Comparison of ENCODE assay signal across 11 mouse cellular contexts in the genomic region with DNA sequence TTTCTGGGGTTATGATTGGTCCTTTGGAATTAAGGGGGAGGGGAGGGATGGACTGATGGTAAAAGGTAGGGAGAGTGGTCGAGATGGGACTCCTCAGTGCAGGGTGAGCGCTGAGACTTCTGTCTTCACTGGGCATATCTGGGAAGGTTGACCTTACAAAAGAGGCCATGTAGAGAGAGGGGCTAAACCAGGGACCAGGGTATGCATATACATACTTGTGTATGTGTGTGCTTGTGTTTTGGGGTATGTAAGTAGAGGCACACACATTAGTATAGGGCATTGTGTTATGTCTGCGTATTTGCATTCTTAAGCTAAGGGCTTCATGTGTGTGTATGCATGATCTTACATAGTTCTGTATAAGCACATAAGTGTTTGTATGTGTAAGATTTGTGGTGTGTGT.
DNase-seq lines count a peak whose midpoint lies in the region; ATAC-seq lines count a peak whose summit lies in the region.
"Had no signal": no experiment of that assay in that cellular context is flagged by ENCODE, and none has a peak within 500 bp of the region (broad histone marks: within the 10 kb centered on the region; RNA-seq: fewer than 3 reads in every experiment).

No protein-coding gene starts in this region.

- H3K9ac ChIP-seq in hindbrain, embryonic 16.5 days (ENCODE audit: low read depth, low read length), result no peak overlapping the region
- no peak overlapping the region for H3K9ac ChIP-seq in neural tube, embryonic 12.5 days
- H3K9ac ChIP-seq in neural tube, embryonic 15.5 days (replicated peaks), result no peak overlapping the region
- H3K9ac ChIP-seq in hindbrain, embryonic 15.5 days, result no peak overlapping the region
- H3K9ac ChIP-seq: intestine, embryonic 15.5 days; limb, embryonic 15.5 days had no signal

- no peak overlapping the region for H3K4me2 ChIP-seq in hindbrain, embryonic 16.5 days (ENCODE audit: low read length)
- H3K4me2 ChIP-seq in neural tube, embryonic 12.5 days (replicated peaks), result no peak overlapping the region
- H3K4me2 ChIP-seq in neural tube, embryonic 15.5 days, result no peak overlapping the region
- no peak overlapping the region for H3K4me2 ChIP-seq in hindbrain, embryonic 15.5 days

- ATAC-seq in hindbrain, embryonic 16.5 days, result no peak
- peak; percentile 63 for ATAC-seq in neural tube, embryonic 12.5 days (ENCODE audit: low FRiP score, low read depth)
- no peak for ATAC-seq in neural tube, embryonic 15.5 days (ENCODE audit: low FRiP score)
- ATAC-seq in hindbrain, embryonic 15.5 days (ENCODE audit: low FRiP score, low read depth), result peak; percentile 30; the same call in 1 of the 2 replicates

- no peaks in the 10 kb centered on the region for H3K36me3 ChIP-seq in hindbrain, embryonic 10.5 days
- H3K36me3 ChIP-seq in hindbrain, embryonic 16.5 days (ENCODE audit: control insufficient read depth, insufficient read depth, low read length), result no peaks in the 10 kb centered on the region
- no peaks in the 10 kb centered on the region for H3K36me3 ChIP-seq in neural tube, embryonic 12.5 days
- H3K36me3 ChIP-seq in neural tube, embryonic 15.5 days, result no peaks in the 10 kb centered on the region
- no peaks in the 10 kb centered on the region for H3K36me3 ChIP-seq in hindbrain, embryonic 15.5 days
- H3K36me3 ChIP-seq: embryonic facial prominence, embryonic 13.5 days; intestine, embryonic 15.5 days; limb, embryonic 15.5 days had no signal

- no peak overlapping the region for H3K4me3 ChIP-seq in hindbrain, embryonic 10.5 days
- no peak overlapping the region for H3K4me3 ChIP-seq in hindbrain, embryonic 16.5 days (ENCODE audit: low read length)
- no peak overlapping the region for H3K4me3 ChIP-seq in neural tube, embryonic 12.5 days
- no peak overlapping the region for H3K4me3 ChIP-seq in neural tube, embryonic 15.5 days (replicated peaks)
- no peak overlapping the region for H3K4me3 ChIP-seq in hindbrain, embryonic 15.5 days

- peak overlapping the region; percentile 83; the same call in 1 of the 2 replicates for H3K27ac ChIP-seq in hindbrain, embryonic 10.5 days
- no peak overlapping the region for H3K27ac ChIP-seq in hindbrain, embryonic 16.5 days (ENCODE audit: low read depth, low read length)
- H3K27ac ChIP-seq in neural tube, embryonic 12.5 days, result no peak overlapping the region
- no peak overlapping the region for H3K27ac ChIP-seq in neural tube, embryonic 15.5 days (replicated peaks)
- no peak overlapping the region for H3K27ac ChIP-seq in hindbrain, embryonic 15.5 days (replicated peaks)
- H3K27ac ChIP-seq: embryonic facial prominence, embryonic 13.5 days; intestine, embryonic 15.5 days; limb, embryonic 15.5 days had no signal

- DNase-seq in hindbrain, embryonic 10.5 days (ENCODE audit: low spot score), result no peak
- no peak for DNase-seq in ovary, adult 18-20 months (ENCODE audit: low spot score)
- DNase-seq in thymus, postnatal 14 days, result no peak
- DNase-seq: gastrocnemius, postnatal 36 days had no signal

- 85% methylated on average over 3 of the region's 3 CpGs for WGBS in hindbrain, embryonic 10.5 days
- 89% methylated on average over 3 of the region's 3 CpGs for WGBS in hindbrain, embryonic 16.5 days
- WGBS in neural tube, embryonic 12.5 days, result 85% methylated on average over 3 of the region's 3 CpGs
- WGBS in neural tube, embryonic 15.5 days, result 84% methylated on average over 3 of the region's 3 CpGs
- WGBS in hindbrain, embryonic 15.5 days, result 87% methylated on average over 3 of the region's 3 CpGs

- no peaks in the 10 kb centered on the region for H3K9me3 ChIP-seq in hindbrain, embryonic 10.5 days
- no peaks in the 10 kb centered on the region for H3K9me3 ChIP-seq in hindbrain, embryonic 16.5 days (ENCODE audit: control insufficient read depth, low read length)
- no peaks in the 10 kb centered on the region for H3K9me3 ChIP-seq in neural tube, embryonic 12.5 days
- no peaks in the 10 kb centered on the region for H3K9me3 ChIP-seq in neural tube, embryonic 15.5 days (replicated peaks)
- no peaks in the 10 kb centered on the region for H3K9me3 ChIP-seq in hindbrain, embryonic 15.5 days
- H3K9me3 ChIP-seq: embryonic facial prominence, embryonic 13.5 days; intestine, embryonic 15.5 days; limb, embryonic 15.5 days had no signal

- H3K4me1 ChIP-seq in hindbrain, embryonic 10.5 days (replicated peaks), result peaks cover 7% of the 10 kb centered on the region; the same call in 1 of the 2 replicates
- peaks cover 3% of the 10 kb centered on the region; the same call in 1 of the 2 replicates for H3K4me1 ChIP-seq in hindbrain, embryonic 16.5 days (ENCODE audit: control insufficient read depth, insufficient read depth, low read depth, low read length)
- H3K4me1 ChIP-seq in neural tube, embryonic 12.5 days, result peaks cover 5% of the 10 kb centered on the region
- H3K4me1 ChIP-seq in neural tube, embryonic 15.5 days, result 0 out of 2 replicates have a peak, but pooled peaks cover 5% of the 10 kb centered on the region
- peaks cover 3% of the 10 kb centered on the region; the same call in 1 of the 2 replicates for H3K4me1 ChIP-seq in hindbrain, embryonic 15.5 days (replicated peaks)

- no peaks in the 10 kb centered on the region for H3K27me3 ChIP-seq in hindbrain, embryonic 10.5 days (ENCODE audit: insufficient read depth, poor library complexity, severe bottlenecking)
- H3K27me3 ChIP-seq in hindbrain, embryonic 16.5 days (replicated peaks; ENCODE audit: control insufficient read depth, insufficient read depth, low read length), result no peaks in the 10 kb centered on the region
- no peaks in the 10 kb centered on the region for H3K27me3 ChIP-seq in neural tube, embryonic 12.5 days (replicated peaks)
- H3K27me3 ChIP-seq in neural tube, embryonic 15.5 days (replicated peaks), result no peaks in the 10 kb centered on the region
- H3K27me3 ChIP-seq in hindbrain, embryonic 15.5 days, result no peaks in the 10 kb centered on the region
- H3K27me3 ChIP-seq: embryonic facial prominence, embryonic 13.5 days; intestine, embryonic 15.5 days; limb, embryonic 15.5 days had no signal

Comparison
In these comparisons a context has a peak if more than half of its experiments do, and no peak if none do; other contexts are left out.
1. ATAC-seq: peak in neural tube, embryonic 12.5 days (single experiment) and hindbrain, embryonic 15.5 days (single experiment); none in hindbrain, embryonic 16.5 days (single experiment) and neural tube, embryonic 15.5 days (single experiment).